Mouse (Mus musculus) cerebellum, adult (tissue): ENCODE results near the gene Crat.
A peak's percentile ranks its signal among the peaks of the same experiment; 100 is the strongest.

ENCODE experiments used
- ATAC-seq: cut with Nextera tagmentation; 2 replicates; pipeline ENCODE4 v1.9.2; 2017; ENCODE audit warnings: mild to moderate bottlenecking, moderate library complexity, mixed read lengths; ENCODE audit not compliant: insufficient number of reproducible peaks, low FRiP score, low TSS enrichment

The Crat gene

GRCm38 (mm10) chr2:30408452-30409100 is 7.0 kb downstream of the Crat start:
- ATAC-seq: no peak

GRCm38 (mm10) chr2:30407778-30408177 is 7.8 kb downstream of the Crat start:
- ATAC-seq: no peak

GRCm38 (mm10) chr2:30407221-30407620 is 8.4 kb downstream of the Crat start:
- ATAC-seq: no peak

- no peak for ATAC-seq
These were observed 11.7 kb downstream of the Crat start for GRCm38 (mm10) chr2:30403870-30404269.

- no peak for ATAC-seq
These were observed 12.8 kb downstream of the Crat start for GRCm38 (mm10) chr2:30402843-30403242.

GRCm38 (mm10) chr2:30402351-30402826 is 13.2 kb downstream of the Crat start:
- no peak for ATAC-seq

GRCm38 (mm10) chr2:30401581-30401980 is 14.0 kb downstream of the Crat start:
- ATAC-seq: no peak

GRCm38 (mm10) chr2:30399191-30400171 is 16.1 kb downstream of the Crat start:
- peak; percentile 62; the same call in 1 of the 2 replicates for ATAC-seq

GRCm38 (mm10) chr2:30397986-30398512 is 17.6 kb downstream of the Crat start:
- ATAC-seq: no peak

GRCm38 (mm10) chr2:30396246-30396645 is 19.4 kb downstream of the Crat start:
- ATAC-seq: no peak

- ATAC-seq: no peak
These were observed 19.9 kb downstream of the Crat start for GRCm38 (mm10) chr2:30395757-30396156.

- no peak for ATAC-seq
These were observed 22.3 kb downstream of the Crat start for GRCm38 (mm10) chr2:30393370-30393656.

- peak; percentile 16; the same call in 1 of the 2 replicates for ATAC-seq
These were observed 22.8 kb downstream of the Crat start for GRCm38 (mm10) chr2:30392577-30393369.

GRCm38 (mm10) chr2:30392114-30392576 is 23.5 kb downstream of the Crat start, which contains the start of gene Dolpp1:
Gene Dolpp1, plus strand, starts transcription at chr2:30392254.
- peak; percentile 95 for ATAC-seq

- ATAC-seq: no peak
These were observed 26.6 kb downstream of the Crat start for GRCm38 (mm10) chr2:30389000-30389399.

GRCm38 (mm10) chr2:30386913-30387312 is 28.7 kb downstream of the Crat start:
- no peak for ATAC-seq

GRCm38 (mm10) chr2:30385591-30385990 is 30.0 kb downstream of the Crat start:
- ATAC-seq: no peak

- ATAC-seq: no peak
These were observed 30.8 kb downstream of the Crat start for GRCm38 (mm10) chr2:30384814-30385213.

- ATAC-seq: no peak
These were observed 34.3 kb downstream of the Crat start for GRCm38 (mm10) chr2:30381377-30381725.
